Mouse (Mus musculus): ENCODE measurements around the gene Mcfd2. TPM values are rescaled to one million over a fixed set of nuclear protein-coding genes. Genes with fewer than 3 reads are reported as not detected.

The Mcfd2 gene
- 112 and 146 TPM in 2 replicates for polyA plus RNA-seq (2011; ENCODE audit: insufficient read length, low read depth, missing spikeins)

GRCm38 (mm10) chr17:87265792-87266186, at the start of gene Mcfd2:
Gene Mcfd2 (minus strand): TSS chr17:87265935.
- H3K4me3 ChIP-seq (ENCODE audit: insufficient read depth, low read length): peak within 1 kb of the TSS; percentile 86
- TF ChIP-seq POLR2A (IDR thresholded peaks at IDR 0.05; ENCODE audit: low read depth, low read length) (peak; percentile 77), CTCF (IDR thresholded peaks at IDR 0.05; ENCODE audit: borderline replicate concordance, insufficient read depth, low read length) (no peak)
- H3K4me1 ChIP-seq (ENCODE audit: control insufficient read depth, insufficient read depth, low read length): no peaks in the 10 kb centered on the region
- peak within 1 kb of the TSS; percentile 5 for H3K27ac ChIP-seq (ENCODE audit: insufficient read depth, low read length)

GRCm38 (mm10) chr17:87315021-87315531, 49.3 kb upstream of the Mcfd2 start:
- Histone ChIP-seq H3K4me1 (ENCODE audit: control insufficient read depth, insufficient read depth, low read length) (no peaks in the 10 kb centered on the region), H3K27ac (ENCODE audit: insufficient read depth, low read length) (peak overlapping the region; percentile 55), H3K4me3 (ENCODE audit: insufficient read depth, low read length) (no peak overlapping the region)
- TF ChIP-seq POLR2A (IDR thresholded peaks at IDR 0.05; ENCODE audit: low read depth, low read length) (no peak), CTCF (IDR thresholded peaks at IDR 0.05; ENCODE audit: borderline replicate concordance, insufficient read depth, low read length) (peak; percentile 80)

DNA sequence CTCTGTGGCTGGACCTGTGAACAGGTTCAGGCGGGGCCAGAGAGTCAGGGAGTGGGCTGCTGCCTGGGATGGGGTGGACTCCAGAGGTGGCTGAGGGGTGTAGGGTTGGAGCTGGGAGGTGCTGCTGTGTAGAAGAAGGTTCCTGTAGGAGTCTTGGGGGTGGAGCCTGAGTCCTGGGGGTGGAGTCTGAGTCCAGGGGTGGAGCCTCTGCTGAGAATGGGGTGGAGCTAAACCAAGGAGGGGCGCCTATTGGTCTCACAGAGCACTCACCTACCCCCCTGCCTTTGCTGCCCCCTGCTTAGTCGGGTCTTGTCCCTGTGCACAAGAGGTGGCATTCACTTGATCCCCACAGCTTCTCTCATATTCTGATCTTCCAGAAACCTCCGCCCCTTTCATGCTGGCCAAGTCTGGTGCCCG, 48.8 kb upstream of the Mcfd2 start:
- peak overlapping the region; percentile 44 for H3K27ac ChIP-seq (ENCODE audit: insufficient read depth, low read length)
- H3K4me1 ChIP-seq (ENCODE audit: control insufficient read depth, insufficient read depth, low read length): no peaks in the 10 kb centered on the region
- peak; percentile 22; the same call in 1 of the 2 replicates for TF ChIP-seq POLR2A (IDR thresholded peaks at IDR 0.05; ENCODE audit: low read depth, low read length)
- no peak for TF ChIP-seq CTCF (IDR thresholded peaks at IDR 0.05; ENCODE audit: borderline replicate concordance, insufficient read depth, low read length)
- no peak overlapping the region for H3K4me3 ChIP-seq (ENCODE audit: insufficient read depth, low read length)

- no peak overlapping the region for H3K4me3 ChIP-seq (ENCODE audit: insufficient read depth, low read length)
- TF ChIP-seq POLR2A (IDR thresholded peaks at IDR 0.05; ENCODE audit: low read depth, low read length): no peak
- TF ChIP-seq CTCF (IDR thresholded peaks at IDR 0.05; ENCODE audit: borderline replicate concordance, insufficient read depth, low read length): no peak
- H3K4me1 ChIP-seq (ENCODE audit: control insufficient read depth, insufficient read depth, low read length): no peaks in the 10 kb centered on the region
- peak overlapping the region; percentile 44 for H3K27ac ChIP-seq (ENCODE audit: insufficient read depth, low read length)
Observed at GRCm38 (mm10) chr17:87314121-87314520, 48.4 kb upstream of the Mcfd2 start.

DNA sequence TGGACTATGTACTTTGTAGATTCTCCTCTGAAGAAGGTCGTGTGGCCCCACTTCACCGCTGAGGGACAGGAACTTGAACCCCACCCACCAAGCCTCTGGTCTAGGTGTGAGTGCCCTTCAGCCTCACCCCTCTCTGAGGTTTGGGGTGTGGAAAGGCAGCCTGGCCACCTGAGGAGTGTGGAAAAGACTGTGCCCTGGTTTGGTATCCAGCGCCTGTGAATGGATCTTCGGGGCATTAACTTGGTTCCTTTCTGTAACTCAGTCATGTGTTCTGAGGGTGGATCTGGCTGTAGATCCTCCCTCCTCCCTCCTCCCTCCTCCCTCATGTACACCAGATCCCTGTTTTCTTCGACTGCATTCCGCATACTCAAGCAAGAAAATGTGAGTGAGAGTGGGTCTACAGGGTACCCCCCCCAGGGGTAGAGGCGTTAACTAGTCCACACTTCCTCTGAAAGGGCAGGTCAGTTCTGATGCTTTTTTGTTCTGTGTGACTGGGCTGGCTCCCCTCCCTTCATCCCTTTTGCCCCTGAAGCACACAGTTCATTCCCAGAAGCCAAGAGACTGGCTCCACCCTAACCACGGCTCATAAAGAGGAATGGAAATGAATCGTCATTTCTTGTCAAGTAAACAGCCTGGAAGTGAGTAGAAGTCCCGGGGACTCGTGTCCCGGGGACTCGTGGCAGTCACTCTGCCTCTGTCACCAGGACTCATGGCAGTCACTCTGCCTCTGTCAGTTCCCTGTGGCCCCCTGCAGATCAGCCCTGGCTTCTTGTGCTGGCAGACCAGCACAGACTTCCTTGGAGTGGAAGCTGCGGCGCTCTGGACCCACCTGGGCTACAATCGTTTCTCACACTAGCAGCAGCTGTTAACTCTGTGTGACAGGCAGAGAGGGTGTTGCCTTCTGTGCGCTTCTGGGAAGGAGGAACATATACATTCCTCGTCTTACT, 47.5 kb upstream of the Mcfd2 start:
- peak; percentile 5; the same call in 1 of the 2 replicates for TF ChIP-seq POLR2A (IDR thresholded peaks at IDR 0.05; ENCODE audit: low read depth, low read length)
- no peak for TF ChIP-seq CTCF (IDR thresholded peaks at IDR 0.05; ENCODE audit: borderline replicate concordance, insufficient read depth, low read length)
- peak overlapping the region; percentile 44 for H3K27ac ChIP-seq (ENCODE audit: insufficient read depth, low read length)
- H3K4me3 ChIP-seq (ENCODE audit: insufficient read depth, low read length): no peak overlapping the region
- no peaks in the 10 kb centered on the region for H3K4me1 ChIP-seq (ENCODE audit: control insufficient read depth, insufficient read depth, low read length)

GRCm38 (mm10) chr17:87312351-87312750, 46.6 kb upstream of the Mcfd2 start:
- H3K4me3 ChIP-seq (ENCODE audit: insufficient read depth, low read length): no peak overlapping the region
- no peaks in the 10 kb centered on the region for H3K4me1 ChIP-seq (ENCODE audit: control insufficient read depth, insufficient read depth, low read length)
- no peak for TF ChIP-seq POLR2A (IDR thresholded peaks at IDR 0.05; ENCODE audit: low read depth, low read length)
- TF ChIP-seq CTCF (IDR thresholded peaks at IDR 0.05; ENCODE audit: borderline replicate concordance, insufficient read depth, low read length): no peak
- H3K27ac ChIP-seq (ENCODE audit: insufficient read depth, low read length): no peak overlapping the region

DNA sequence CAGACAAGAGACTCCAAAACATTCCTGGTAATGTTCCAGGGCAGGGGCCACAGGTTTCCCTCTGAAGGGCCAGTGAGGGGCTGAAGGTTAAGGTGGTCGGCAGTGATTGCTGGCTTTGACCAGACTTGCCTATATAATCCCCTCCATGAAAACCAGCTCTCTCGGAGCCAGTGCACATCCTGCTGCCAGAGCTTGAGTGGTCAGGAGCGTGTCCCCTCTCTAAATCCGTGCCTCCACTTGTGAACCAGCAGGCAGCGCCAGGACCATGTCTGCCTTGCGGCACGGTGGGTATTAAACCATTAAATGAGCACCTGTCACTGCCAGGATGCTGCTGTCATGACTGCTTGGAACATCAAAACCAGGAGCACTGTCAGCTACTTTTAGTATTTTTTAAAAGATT, 44.8 kb upstream of the Mcfd2 start:
- no peaks in the 10 kb centered on the region for H3K4me1 ChIP-seq (ENCODE audit: control insufficient read depth, insufficient read depth, low read length)
- TF ChIP-seq POLR2A (IDR thresholded peaks at IDR 0.05; ENCODE audit: low read depth, low read length) (no peak), CTCF (IDR thresholded peaks at IDR 0.05; ENCODE audit: borderline replicate concordance, insufficient read depth, low read length) (no peak)
- no peak overlapping the region for H3K4me3 ChIP-seq (ENCODE audit: insufficient read depth, low read length)
- no peak overlapping the region for H3K27ac ChIP-seq (ENCODE audit: insufficient read depth, low read length)

DNA sequence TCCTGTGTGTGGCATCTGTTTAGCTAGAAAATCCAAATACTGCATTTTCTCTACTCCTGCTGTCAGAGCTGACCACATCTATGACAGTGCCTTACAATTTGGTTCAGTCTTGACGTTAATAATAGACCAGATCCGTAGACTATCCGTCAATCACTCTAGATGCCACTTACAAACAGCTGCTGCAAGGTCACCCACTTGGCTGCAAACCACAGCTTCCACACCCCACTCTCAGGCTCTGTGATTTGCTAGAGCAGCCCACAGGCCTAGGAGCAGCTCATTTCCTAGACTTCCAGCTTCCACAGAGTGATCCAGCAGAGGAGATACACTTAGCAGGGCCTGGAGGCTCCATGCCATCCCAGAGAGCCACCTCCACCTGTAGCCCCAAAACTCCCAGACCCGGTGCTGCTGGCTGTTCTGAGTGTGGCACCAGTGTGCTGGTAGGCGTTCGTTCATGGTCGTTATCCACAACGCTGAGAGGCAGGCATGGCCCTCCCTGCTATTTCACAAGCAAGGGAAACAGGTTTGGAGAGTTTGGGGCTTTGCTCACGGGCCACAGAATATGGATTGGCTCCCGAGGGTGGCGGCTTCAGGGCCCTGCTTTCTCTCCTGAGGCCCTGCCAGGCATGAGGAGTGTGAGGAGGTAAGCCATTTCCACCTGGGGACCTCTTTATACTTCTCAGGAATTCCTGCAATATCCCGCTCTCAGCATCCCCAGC, 43.5 kb upstream of the Mcfd2 start:
- TF ChIP-seq CTCF (IDR thresholded peaks at IDR 0.05; ENCODE audit: borderline replicate concordance, insufficient read depth, low read length) (no peak), POLR2A (IDR thresholded peaks at IDR 0.05; ENCODE audit: low read depth, low read length) (no peak)
- H3K4me3 ChIP-seq (ENCODE audit: insufficient read depth, low read length): no peak overlapping the region
- no peaks in the 10 kb centered on the region for H3K4me1 ChIP-seq (ENCODE audit: control insufficient read depth, insufficient read depth, low read length)
- no peak overlapping the region for H3K27ac ChIP-seq (ENCODE audit: insufficient read depth, low read length)

- TF ChIP-seq POLR2A (IDR thresholded peaks at IDR 0.05; ENCODE audit: low read depth, low read length) (no peak), CTCF (IDR thresholded peaks at IDR 0.05; ENCODE audit: borderline replicate concordance, insufficient read depth, low read length) (no peak)
- no peak overlapping the region for H3K4me3 ChIP-seq (ENCODE audit: insufficient read depth, low read length)
- no peak overlapping the region for H3K27ac ChIP-seq (ENCODE audit: insufficient read depth, low read length)
- H3K4me1 ChIP-seq (ENCODE audit: control insufficient read depth, insufficient read depth, low read length): peaks cover 4% of the 10 kb centered on the region; the same call in 1 of the 2 replicates
Observed at GRCm38 (mm10) chr17:87306746-87307145, 41.0 kb upstream of the Mcfd2 start.
